Mouse (Mus musculus) kidney, postnatal 10 days (tissue): Measurements from ENCODE around the gene Vmac.
A peak's percentile ranks its signal among the peaks of the same experiment; 100 is the strongest.

Experiments used
- DNase-seq: peaks from one replicate; pipeline ENCODE4 v3.0.0; 2021; ENCODE audit warnings: mixed read lengths

Gene Vmac

DNA sequence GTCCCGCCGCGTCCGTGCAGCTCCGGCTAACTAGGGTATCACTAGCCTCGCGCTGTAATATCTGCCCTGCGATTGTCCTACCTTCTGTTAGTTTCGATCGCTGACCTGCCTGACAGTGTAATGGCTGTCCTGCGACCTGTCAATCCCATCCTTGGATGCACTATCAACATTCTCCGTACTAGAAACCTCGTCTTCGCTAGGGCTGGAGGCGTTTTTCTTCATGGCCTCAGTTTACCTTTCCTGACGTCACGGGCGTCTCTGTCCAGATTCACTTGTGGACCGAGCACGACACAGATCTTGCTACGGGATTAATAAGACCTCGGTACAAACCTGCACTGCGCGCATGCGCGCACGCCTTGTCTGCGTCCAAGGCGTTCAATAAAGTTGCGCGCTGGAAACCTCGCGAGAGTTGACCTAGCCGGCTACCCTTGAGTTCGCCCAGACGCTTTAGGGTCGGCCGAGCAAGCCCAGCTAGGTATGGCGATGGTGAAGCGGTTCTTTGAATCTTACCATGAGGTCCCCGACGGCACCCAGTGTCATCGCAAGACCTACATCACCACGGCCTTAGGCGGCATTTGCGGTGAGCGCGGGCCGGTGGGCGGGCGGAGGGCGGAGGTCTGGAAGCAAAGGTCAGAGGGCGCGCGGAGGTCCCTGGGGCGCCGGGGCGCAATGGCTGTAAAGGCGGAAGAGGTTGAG lies at the start of gene Vmac, which contains the start of gene Ndufa11:
Gene Vmac (minus strand): TSS at position 660 of the 696 bp plus-strand sequence.
Gene Ndufa11 (plus strand): TSS at position 405 of the 696 bp plus-strand sequence.
- DNase-seq: peak; percentile 99

DNA sequence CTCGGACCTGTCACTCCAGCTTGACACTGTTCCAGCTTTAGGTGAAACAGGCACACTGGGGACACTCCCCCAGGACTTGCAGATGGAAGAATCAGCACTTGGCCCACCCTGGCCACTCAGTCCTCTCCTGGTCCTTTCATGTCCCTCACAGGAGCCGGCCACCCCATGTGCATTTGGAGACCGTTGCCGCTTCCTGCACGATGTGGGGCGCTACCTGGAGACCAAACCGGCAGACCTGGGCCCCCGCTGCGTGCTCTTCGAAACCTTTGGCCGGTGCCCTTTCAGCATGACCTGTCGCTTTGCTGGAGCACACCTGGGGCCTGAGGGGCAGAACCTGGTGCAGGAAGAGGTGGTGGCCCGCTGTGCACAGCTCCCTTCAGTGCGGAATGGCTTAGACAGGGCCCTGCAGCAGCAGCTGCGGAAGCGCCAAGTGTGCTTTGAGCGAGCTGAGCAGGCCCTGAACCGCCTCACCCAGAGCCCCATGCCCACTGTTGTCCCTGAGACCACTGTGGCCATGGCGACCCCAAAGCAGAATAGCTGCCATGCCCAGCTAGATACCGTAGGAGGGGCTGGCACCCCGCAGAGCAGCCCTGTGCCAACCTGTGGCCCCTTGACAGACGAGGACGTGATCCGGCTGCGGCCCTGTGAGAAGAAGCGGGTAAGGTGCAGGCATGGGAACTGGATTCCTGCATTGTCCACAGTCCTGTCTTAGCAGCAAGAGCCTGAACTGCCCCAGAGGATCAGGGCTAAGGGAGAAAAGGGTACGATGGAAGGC lies 49.0 kb upstream of the Vmac start:
- DNase-seq: no peak

DNA sequence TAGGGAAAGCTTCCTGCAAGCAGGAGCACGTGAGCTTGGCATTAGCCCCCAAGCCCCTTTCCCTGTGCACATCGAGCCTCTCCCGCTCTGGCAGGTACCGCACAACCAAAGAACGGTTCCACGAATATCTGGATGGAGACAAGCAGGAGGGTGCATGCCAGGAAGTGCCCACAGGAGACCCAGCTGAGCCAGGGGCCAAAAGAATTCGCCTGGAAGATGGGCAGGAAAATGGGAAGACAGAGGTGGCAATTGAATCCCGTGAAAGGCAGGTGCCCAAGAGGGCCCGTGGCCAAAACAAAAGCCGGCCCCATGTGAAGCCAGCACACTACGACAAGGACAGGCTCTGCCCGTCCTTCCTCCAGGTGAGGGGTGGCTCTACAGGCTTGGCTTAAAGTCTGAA lies 47.6 kb upstream of the Vmac start:
- DNase-seq: no peak

DNA sequence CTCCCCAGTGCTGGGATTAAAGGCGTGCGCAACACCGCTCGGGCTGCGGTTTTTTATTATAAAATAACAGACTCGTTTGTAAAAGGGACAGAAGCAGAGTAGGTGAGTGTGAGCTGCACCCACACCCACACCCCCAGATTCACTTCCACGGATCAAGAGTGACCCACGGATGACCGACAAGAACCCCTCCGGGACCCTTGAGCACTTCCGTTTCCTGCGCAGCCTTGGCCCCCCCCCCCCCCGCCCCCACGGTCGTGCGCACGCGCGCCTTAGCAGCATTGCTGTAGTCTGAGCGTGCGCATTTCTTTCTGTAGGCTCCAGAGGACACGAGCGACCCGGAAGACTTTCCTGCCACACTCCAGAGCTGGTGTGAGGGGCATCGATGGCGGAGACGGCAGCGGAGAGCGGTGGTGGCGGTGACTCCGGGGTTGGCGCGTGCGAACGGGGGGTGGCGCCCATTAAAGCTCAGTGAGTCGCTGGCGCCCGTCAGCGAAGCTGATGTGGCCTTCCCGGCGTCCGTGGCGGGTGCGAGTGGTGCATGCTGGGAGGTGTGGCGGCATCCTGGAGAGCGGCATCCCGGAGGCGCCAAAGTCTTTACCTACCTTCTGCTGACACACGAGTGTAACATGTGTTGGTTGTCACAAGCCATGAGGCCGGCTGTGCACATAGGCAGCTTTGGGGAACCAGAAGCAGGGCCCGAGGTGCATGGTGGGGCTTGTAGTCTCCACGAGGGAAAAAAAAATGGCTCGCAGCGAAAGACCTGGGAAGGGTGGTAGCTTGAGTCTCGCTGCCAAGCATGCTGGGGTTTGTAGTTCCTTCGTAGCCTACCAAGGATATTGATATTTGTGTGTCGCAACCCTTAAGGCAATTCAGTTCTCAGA lies 46.9 kb upstream of the Vmac start, which contains the start of gene Dus3l:
Gene Dus3l (plus strand): TSS at position 284 of the 881 bp plus-strand sequence.
- DNase-seq: peak; percentile 88

DNA sequence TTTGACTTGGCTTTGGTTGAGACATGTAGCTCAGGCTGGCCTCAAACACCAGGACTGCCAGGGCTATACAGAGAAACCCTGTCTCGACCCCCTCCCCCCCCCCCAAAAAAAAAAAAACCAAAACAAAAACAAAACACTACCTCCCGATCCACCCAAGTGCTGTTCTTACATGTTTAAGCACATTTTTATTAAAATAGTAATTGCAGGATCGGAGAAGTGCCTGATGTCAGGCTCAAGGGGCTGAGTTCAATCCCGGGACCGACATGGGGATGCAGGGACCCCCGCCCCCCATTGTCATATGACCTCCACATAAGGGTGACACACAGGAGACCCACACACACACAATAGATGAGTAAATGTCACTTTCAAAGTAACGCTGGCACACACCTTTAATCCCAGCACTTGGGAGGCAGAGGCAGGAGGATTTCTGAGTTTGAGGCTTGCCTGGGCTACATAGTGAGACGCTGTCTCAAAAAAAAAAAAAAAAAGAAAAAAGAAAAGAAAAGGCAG lies 46.0 kb upstream of the Vmac start:
- no peak for DNase-seq

DNA sequence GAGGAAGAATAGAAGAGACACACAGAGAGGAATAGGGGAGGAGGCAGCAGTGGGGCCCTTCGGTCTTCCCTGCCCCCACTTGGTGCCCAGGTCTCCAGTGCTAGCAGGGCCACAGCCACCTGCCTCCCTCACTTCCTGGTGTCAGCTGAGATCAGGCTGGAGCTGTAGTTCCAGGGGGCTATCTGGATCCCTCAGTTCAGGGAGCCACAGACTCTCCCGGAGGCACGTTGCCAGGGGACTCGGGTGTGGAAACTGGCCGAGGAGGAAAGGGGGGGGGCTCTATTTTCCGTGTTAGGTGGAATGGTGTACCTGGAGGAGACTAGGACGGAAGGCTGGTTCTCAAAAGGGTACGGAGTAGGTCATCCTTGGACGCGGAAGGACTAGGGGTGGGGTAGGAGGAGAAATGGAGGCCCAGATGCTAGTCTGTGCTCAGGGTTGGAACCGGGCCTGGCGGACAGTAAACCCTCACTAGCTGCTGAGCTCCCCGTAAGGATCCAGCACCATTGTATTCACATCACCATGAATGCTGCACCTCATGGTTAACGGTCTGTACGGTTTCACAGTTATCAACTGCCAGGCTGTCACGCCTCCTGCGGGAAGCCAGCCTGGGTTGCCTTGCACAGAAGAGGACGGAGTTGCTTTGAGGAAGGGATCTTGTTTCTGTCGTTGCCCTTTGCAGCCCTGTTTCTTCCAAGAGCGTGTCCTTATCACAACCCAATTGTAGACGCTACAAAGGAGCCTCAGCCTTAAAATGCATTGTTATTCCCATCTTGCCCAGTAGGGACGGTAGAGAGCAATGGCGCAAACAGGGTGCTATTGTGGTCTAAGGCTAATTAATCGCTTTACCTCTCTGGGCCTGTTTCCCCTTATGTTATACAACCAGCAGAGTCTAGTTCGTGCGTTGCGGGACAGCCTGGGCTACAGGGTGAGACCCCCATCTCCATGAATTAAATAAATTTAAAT lies 45.2 kb upstream of the Vmac start:
- DNase-seq: peak; percentile 65

DNA sequence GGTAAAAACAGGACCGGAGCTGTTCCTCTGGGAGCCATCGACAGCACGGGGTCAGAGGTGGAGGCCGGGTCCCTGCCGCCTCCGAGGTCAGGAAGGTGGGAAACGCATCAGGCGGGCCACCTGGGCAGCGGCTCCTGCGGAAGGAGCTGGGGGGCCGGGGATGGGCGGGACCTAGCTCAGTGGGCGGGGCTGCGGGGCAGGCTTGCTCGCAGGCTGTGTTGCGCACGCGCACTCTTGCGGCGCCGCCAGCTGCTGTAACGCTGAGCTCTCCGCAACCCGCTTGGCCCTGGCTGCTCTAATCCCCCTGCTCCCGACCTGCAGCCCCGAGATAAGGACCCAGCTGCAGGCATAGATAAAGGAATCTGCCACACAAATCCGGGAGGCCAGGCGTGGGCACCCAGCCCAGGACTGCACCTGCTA lies 44.2 kb upstream of the Vmac start:
- peak; percentile 97 for DNase-seq

DNA sequence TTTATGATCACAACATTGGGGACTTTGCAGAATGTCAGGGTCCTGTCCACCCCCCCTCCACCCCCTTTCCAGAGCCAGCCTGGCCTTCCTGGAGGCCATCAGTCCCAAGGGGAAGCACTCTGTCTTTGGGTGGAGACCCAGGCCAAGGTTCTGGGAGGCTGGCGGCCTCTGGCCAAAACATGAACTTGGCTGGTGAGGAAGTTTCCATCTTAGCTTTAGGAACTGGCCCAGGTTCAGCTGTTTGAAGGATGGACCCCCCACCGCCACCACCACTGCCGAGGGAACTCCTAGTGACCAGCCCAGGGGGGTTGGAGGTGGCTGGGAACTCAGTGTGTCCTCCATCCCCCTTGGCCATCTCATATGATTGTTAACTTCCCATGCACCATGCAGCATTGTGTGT lies 43.3 kb upstream of the Vmac start:
- DNase-seq: no peak

DNA sequence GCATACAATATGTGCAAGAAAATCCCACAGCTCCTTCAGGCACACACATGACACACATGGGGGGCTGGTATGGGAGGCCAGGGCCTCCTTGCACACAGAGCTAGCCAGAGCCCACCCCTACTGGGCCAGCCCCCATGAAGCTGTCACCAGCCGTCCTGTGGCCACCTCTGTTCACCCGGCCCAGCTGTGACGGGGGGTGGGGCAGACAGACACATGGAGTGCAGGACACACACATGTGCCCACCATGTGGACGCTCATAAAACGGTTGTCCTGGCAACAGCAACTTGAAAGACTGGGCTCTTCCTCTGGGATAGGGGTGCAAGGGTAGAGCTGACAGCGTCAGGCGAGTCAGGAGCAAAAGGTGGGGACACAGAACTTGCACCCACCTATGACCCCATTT lies 41.4 kb upstream of the Vmac start:
- no peak for DNase-seq

DNA sequence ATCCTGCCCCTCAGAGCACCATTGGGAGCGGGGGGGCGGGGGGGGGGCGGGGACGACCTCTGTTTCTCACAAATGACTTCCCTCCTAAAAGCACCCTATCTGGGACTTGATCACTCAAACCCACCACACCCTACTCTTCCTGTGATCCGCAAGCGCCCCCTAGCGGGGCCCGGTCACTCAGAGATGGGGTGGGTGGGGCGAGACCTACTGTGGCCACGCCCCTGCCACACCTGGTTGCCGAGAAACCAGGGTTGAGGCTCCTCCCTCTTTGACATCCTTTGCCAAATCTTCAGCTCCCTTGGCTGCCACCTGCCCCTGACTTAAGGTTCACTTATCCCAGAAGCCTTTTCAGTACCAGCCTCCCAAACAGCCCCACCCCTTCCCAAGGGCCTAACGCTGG lies 40.3 kb upstream of the Vmac start:
- DNase-seq: peak; percentile 86

DNA sequence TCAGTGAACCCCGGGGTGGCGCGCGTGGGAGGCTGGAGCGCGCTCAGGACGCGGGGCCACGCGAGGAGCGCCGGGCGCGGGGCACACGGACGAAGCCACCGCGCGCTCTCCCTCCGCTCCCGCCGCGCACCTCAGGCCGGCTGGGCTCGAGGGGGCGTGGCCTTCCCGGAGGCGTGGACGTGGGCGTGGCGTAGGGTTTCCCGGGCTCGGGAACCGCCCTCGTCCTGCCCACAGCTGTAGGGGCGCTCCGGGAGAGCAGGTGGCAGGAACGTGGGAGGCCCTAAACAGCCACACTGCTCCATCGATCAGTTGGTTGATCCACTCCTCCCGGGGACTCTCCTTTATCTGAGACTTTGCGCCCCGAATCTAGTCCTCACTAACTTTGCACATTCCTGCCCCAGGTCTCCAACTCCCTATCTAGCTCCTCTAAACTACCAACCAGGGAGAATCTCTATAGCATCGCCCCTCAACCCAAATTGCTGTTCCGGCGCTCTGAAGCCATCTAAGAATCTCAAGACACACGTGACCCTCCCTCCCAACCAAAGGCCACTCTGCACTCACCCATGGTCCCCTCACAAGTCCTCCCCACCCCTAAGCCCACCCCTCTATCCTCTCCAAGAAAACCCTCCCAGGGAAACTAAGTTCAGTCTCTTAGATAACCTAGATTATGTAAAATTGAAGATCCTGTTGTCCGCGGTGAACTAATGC lies 39.7 kb upstream of the Vmac start, which contains the start of gene Nrtn:
Gene Nrtn (minus strand): TSS at position 115 of the 708 bp plus-strand sequence.
- DNase-seq: peak; percentile 96

DNA sequence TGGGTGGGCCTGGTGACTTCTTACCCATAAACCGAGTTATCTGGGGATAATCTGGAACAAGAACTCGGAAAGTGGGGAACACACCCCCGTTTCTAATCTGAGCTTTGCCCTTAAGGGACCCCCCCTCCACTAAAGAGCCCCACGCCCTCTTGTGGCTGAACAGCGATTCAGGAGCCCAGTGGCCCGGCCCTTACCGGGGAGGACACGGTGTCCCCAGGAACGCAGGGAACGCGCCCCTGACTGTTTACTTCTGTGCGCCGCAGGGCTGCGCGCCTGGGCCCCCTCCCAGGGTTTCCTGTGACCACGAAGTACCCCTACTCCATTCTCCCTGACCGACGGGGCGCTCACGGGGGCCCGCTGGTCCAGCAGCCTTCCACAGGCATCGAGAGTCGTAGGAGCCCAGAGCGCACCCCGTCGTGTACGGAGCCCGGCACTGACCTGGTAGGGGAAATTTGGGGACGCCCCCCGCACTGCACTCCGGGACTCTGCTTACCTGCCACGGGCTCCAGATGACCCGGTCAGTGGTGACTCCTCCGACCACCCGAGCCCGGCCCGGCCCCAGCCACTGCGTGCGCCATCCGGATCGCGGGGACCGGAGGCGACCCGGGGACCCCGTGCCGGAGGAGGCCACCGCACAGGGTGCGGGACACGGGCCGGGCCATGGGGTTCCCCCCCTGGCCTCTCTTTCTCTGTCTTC lies 39.0 kb upstream of the Vmac start:
- DNase-seq: peak; percentile 61

DNA sequence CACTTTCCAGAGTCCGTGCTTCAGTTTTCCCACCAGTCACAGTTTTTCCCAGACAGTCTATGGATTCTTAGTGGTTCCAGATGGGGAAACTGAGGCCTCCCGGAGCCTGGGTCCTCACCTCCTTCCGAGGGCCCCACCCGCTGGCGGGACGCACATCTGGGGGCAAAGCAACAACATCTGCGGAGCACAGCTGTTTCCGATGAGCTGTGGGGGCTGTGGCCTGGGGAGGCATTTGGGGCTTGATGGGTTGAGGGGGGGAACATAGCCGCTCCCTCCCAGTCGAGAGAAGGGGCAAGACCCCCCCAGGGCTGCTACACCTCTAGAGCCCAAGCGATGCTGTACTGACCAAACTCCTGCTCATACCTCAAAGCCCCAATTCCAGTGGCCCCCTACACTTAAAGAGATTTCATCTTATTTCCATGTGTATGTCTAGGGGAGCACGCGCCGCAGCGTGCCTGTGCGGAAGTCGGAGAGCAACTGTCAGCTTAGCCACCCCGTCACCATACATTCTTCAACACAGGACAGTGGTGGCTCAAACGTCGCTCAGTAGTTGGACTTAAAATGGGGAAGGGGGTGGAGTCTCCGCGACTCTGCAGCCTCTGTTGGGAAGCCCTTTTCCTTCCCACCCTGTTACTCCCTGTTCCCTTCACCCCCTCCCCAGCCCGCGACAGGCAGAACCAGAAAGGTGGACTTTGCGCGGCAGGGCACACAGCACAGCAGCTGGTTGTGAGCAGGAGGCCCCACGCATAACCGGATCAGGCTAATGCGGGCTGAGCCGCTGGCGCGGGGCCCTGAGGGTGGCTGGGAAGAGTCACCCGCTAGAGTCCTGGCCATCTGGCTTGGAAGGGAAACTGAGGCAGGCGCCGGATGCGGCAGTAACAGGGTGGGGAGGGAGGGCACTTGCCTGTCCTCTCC lies 36.7 kb upstream of the Vmac start:
- no peak for DNase-seq

DNA sequence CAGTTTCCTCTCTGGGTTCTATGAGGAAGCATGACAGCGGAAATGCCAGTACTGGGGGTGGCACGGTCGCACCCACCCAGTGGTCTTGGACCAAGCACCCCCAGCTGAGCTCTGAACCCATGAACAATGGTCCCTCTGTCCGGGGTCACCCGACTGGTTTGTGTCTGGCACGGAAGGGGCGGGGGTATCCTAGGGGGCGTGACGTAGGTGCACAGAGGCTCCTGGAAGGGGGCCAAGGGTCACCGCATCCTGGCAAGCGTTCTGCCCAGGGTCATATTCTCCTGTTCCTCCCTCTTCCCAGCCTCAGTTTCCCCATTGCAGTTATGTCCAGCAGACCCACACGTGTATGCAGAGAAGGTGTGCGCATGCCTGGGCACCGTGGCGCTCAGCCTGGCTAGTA lies 35.6 kb upstream of the Vmac start:
- no peak for DNase-seq

DNA sequence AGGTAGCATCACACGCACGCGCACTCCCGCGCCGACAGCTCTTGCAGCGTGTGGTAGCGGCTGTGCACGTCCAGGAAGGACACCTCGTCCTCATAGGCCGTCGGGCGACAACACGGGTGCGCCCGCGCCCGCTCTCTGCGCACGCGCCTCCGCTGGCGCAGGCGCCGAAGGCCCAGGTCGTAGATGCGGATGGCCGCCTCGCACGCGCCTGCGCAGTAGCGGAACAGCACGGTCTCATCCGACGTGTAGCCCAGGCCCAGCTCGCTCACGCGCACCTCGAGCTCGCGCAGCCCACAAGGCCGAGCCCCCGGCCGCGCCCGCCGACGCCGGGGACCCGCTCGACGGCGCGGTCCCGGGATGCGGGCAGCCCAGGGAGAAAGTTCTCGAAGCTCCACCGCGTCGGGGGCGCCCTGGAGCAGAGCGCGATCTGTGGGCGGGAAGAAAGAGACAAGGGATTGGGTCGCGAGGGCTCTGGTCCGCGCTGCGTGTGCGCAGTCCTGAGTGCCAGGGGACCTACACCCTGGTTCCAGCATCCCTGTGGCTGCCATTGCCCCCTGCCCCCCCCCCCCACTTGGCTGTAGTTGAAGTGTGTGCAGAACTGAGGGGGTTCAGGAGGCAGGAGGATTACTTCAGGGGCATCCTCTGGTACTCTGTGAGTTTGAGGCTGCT lies 33.7 kb upstream of the Vmac start:
- peak; percentile 72 for DNase-seq

DNA sequence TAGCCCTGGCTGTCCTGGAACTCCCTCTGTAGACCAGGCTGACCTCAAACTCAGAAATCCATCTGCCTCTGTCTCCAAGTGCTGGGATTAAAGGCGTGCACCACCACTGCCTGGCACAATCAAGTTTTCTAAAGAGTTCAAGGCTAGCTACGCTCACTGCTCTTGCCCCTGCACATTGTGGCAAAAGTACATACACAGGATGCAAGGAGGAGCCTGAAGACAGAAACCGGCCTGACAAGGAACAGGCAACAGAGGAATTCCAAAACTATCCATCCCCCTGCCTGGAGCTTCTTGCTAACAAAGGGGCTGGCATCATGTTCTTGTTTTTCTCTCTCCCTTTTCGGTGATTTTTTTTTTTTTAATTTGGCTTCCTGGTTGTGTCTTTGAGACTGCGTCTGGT lies 26.4 kb upstream of the Vmac start:
- no peak for DNase-seq

DNA sequence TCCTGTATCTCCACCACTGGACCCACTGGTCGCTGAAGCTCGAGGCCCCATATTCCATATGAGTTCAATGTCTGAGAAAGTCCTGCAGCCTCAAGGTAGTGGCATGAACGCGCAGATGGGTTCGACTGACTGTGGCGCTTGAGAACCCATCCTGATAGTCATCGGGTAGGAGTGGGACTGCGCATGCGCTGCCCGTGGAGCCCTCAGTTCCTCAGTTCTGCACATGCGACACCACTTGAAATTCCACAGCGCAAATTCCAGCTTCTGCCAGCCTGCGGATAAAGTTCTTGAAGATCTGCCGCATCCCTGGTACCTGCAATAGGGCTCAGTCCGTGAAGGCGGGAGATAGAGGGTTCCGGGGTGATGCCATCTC lies 23.0 kb upstream of the Vmac start:
- no peak for DNase-seq

DNA sequence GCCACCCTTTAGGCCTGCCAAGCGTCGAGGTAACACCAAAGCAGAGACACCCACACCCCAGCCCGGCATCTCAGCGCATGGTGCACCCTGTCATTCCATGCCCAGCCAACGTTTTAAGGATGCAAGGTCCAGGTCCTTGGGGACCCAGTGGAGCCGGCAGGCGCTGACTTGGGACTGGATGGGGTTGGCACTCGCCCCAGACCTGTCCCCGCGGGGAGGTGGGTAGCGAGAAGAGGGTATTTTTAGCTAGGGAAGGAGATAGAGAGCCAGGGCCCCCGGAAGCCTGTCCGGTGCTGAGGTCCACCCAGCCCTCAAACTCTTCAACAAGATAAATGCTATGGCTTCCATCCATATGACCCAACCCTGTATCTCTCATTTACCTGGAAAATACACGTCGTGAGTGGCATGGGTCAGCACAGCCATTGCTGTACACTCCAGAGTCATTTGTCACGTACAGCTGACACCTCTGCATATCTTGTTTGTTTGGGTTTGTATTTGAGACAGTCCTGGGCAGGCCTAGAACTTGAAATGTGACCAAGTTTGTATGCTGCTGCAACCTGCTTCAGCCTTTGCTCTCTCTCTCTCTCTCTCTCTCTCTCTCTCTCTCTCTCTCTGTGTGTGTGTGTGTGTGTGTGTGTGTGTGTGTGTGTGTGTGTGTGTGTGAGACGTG lies 22.4 kb upstream of the Vmac start:
- DNase-seq: no peak
